Mouse (Mus musculus) layer of hippocampus, postnatal 14 days (tissue): ENCODE results near the gene Pdzrn3. TPM values are rescaled to one million over a fixed set of nuclear protein-coding genes. Genes with fewer than 3 reads are reported as not detected.
A peak's percentile ranks its signal among the peaks of the same experiment; 100 is the strongest.

Source experiments
- DNase-seq, 2 experiments: peaks; one replicate each; pipeline ENCODE4 v3.0.0; 2021 to 2022; ENCODE audit warnings: low spot score in 2 of 2, mixed read lengths in 1 of 2
- long read RNA-seq, 2 experiments: library from polyadenylated mRNA; stranded (forward); transcript quantifications; one replicate each; pipeline ENCODE4 v2.0.0; 2021
- total RNA-seq, 2 experiments: library from RNA; stranded (reverse); gene quantifications; 2 replicates each; pipeline ENCODE4 v1.2.3; 2021

The Pdzrn3 gene
- 10 to 100 TPM; 10.5 to 10.7 TPM for total RNA-seq
- long read RNA-seq, experiment 1, partial matches to known transcripts, result 0 of 5 reads
- long read RNA-seq, experiment 1, other reads (novel, unspliced or antisense), result 5 of 5 reads
- long read RNA-seq, experiment 2, full-length matches to known transcripts, result 2 of 7 reads
- long read RNA-seq, experiment 2, partial matches to known transcripts, result 0 of 7 reads
- long read RNA-seq, experiment 2, other reads (novel, unspliced or antisense), result 5 of 7 reads

DNA sequence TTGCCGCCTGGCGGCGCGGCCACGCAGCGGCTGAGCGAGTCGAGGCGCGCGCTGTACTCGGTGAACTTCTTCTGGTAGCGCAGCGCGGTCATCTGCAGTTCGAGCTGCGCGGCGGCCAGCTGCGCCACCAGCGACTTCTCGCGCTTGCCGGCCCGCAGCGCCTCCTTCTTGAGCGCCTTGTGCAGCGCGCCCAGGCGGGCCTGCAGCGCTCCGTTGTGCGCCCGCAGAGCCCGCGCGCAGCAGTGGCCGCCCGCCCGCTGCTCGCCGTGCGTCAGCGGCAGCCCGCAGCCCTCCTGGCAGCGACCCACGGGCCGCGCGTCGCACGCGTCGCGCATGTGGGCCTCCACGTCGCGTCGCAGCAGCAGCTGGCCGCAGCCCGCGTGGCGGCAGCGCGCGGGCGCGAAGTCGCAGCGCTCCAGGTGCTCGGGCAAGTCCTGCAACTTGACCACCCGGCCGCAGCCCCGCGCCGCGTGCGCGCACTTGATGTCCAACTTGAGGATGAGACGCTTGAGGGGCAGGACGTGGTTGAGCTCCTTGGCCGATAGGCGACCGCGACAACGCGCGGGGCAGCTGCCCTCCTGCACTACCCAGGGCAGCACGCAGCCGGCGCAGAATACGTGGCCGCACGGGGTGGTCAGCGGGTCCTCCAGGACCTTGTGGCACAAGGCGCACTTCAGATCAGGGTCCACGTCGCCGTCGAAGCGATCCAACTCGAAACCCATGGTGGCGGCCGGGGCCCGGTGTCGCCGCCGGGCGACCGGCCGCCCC lies at the start of gene Pdzrn3:
TSS of gene Pdzrn3 (minus strand) at position 731 of the 768 bp plus-strand sequence.
- peak in 1 of 2 experiments; percentile 28 for DNase-seq

DNA sequence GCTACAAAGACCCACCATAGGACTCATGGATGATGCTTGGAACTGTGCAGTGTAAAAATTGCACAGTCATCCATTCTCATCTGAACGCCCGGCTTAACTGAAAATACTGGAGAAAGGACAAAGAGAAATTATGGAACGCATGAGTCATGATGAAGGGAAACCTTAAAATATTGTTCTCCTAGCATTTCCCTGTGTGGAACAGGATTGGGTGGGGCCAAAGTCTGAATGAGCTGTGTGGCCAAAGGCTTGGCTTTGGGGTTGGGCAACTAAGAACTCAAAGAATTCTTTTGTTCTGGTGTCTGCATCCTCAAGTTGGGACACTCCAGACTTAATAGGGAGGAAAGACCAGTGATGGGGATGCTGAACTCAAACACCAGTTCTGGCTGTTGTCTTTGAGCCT lies 49.6 kb upstream of the Pdzrn3 start:
- no peak for DNase-seq

DNA sequence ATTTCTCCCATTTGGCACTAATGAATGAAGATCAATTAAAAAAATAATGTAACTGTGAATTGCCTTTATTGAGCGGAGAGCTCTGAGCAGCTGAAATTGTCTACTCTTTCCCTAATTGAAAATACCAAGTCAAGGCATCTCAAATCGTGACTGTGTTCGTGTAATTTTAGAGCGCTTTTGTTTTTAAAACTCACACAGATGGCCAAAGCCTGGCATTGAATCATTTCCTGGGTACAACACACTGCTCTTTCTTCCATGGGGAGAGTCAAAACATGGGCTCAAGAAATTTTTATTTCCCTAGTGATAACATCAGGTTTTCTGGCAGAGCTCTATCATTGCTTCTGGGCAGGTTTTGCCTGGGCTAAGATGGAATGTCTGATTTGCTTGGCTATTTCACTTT lies 48.6 kb upstream of the Pdzrn3 start:
- DNase-seq, result peak in 1 of 2 experiments; percentile 42

DNA sequence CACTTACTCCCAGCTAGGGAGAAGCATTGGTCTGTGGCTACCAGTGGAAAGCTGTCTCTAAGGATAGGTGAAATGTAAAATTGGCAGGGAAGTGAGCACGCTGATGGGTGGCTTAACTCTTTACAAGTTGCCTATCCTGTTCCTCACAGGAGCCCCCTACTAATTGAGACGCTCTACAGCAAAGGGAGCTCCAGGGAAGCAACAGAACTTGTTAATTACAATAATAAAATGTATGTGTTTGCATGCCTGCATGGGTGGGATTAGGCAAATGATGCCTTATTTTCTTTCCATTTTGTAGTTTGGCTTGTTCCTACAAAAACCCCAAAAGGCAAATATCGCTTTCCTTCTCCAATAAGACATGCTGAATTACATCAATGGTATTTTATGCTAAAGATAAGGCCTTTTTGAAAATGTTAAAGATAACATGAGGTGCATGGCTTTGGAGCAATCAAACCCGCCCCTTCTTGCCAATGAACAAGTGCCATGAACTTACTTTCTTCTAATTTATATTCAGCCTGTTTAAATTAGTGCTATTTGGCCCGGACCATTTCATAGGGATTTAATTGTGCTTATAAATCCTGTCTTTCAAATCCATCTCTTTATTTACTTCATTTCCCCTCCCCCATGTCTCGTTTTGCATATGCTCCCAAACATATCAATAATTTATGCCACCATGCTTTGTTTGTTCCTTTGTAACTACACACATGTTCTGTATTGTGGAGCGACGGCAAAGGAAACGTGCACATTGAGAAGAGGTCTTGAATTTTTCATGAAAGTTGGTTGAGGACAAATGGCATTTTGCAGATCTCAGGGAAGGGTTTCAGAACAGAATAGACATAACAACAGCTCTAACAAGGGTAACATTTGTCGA lies 44.6 kb upstream of the Pdzrn3 start:
- no peak for DNase-seq

DNA sequence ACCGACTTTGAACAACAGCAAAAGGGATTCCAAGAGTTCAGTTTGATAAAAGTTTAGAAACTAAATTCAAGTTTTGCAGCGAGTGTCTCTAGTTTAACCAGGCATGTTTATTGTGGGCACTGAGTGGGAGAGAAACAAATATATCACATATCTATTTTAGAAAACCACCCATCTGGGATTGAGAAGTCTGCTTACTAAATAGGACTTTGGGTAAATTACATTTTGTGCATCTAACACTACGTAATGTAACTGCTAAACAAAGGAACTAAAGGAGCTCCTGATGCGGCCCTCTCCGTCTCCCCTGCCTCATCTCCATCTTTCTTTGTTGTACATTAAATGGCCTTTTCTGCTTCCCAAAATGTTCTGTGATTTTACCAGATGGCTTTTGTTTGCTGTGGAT lies 40.5 kb upstream of the Pdzrn3 start:
- DNase-seq, result no peak

DNA sequence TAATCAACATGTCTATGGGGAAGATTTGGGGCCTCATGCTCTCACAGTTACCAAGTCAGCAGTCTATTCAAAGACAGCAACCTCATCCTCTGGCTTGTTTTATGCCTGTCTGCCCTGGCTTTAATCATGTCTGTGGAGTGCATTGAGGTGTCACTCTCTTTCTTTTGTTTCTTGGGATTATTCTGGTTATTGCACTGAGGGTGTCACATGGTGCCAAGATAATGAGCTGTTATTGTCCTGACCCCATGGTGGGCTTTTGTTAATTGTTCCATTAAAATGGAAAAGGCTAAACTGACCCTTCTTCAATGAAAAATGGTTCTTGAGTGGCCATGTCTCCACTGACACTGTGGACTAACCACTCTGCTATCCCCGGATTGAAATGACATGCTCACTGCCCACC lies 34.0 kb upstream of the Pdzrn3 start:
- DNase-seq, result no peak

DNA sequence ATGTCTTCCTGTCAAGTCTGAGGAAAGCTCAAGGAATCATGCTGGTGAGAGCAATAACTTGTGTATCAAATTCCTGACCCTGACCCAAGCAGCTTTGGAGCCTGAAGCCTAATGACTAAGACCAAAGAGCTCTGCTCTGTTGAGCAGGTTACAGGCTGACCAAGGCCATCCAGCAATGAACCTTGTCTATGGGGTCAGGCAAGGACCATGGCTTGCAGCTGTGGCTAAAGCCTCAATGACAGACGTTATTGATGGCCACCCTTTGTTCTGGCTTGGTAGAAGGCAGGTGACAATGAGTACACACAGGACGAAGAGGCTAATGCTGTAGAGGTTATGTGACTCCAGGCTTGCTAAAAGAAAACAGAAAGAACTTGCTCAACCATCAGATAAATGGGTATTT lies 33.4 kb upstream of the Pdzrn3 start:
- no peak for DNase-seq

DNA sequence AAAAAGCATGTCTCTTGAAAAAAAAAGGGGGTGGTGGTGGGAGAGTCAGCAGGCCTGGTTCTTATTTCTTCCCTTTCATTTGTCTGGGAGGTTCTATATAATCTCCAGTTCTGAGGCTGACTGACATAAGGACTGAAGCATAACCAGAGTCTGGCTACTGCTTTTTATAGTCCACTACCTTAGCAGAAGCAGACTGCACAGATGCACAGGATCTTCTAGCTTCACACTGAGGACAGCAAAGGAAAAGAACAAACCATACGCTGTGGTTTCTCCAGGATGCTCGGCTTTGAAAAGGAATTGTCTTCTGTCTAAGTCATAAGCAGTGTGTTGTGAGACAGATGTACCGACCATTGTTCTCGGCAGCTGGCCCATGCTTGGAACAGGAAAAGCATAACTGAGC lies 19.0 kb upstream of the Pdzrn3 start:
- peak in 1 of 2 experiments; percentile 11 for DNase-seq

DNA sequence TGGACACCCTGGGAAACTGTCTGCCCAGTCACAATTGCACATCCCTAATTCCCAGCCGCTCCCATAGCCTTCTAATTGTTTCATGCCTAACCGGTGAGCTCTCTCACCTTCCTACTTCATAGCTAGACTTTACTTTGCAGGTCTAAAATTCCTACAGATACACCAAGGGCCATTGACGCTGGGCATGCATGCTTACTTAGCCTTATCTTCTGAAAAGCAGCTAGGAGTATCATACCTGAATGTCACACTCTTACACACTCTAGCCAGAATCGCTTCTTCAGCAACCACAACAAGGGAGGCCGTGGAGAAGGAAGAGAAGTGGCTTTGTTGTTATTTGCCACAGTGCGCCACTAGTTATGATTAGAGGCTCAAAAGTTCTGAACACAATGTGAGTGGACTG lies 18.2 kb upstream of the Pdzrn3 start:
- DNase-seq, result no peak

DNA sequence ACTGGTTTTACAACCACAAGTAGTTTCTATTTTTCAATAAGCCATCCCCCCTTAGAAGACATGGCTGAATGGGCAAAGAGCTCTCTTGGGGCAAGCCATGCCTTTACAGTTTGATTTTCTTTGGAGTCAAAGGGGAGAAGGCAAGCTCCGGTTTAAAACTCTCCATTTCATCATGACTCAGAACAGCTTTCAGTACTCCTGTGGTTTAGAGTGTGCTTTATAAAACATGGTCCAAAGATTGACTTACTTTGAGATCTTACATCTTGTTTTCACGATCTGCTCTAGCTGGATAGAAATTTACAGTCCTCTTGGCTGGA lies 15.1 kb upstream of the Pdzrn3 start:
- no peak for DNase-seq

DNA sequence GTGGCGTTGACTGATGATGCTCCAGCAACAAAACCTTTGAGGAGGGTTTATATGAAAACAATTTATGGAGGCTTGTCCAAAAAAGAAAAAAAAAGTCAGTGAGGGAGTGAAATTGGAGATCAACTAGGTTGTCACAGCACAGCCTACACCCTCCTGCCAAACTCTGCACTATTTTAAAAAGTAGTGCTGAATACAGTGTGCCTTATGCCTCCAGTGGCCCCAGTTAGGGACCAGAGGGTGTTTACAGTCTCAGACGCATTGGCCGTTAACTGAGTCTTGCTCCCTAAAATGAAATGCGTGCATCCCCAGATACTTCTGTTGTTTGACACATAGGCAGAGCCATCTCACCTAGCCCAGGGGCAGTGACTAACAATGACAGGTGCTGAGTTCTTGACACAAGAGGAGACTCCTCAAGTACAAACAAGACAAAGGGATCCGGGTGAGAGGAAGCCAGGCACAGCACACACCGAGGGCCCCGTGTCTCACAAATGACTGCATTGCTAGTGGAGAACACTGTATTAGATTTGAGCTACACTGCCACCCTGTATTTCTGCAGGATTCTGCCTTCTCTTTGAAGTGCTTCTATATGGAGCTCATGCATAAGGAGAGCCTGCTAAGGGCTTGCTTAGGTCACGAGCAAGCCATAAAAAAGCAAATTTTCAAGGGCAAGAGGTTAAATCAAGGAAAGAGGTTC lies 14.6 kb upstream of the Pdzrn3 start:
- DNase-seq, result no peak

DNA sequence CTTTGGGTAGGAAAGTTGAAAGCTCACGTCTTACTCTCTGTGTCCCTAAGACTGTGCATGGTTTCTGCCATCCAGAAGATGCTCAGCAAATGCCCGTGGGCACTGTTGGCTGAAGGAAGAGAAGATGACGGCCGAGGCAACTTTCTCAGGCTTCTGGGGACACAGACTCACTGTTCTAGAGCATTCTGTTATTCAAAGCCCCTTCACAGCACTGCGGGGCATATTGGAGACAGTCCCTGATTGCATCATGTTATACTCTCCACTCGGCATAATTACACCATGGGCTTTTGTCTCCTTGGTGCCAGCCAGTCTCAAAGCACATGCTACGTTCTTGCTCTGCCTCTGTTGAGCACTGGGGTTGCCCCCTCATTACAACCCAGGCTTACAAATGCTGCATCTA lies 7.8 kb upstream of the Pdzrn3 start:
- peak in 1 of 2 experiments; percentile 29 for DNase-seq

DNA sequence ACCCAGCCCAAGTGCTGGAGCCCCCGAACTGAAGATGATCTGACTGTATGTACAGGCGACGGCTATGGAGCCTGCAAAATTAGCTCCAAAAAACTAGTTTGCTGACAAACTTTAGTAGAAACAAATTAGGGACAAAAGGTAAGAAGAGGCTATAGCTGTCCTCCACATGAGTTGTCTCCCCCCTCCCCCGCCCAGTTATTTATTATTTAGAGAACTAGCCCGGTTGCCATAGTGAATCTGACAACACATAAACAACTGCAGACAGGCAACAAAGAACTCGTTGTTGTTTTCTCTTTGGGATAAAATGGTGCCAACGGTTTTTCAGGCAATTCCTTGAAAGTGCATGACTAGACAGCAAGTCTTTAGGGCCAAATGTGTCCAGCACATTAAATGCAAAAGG lies 7.3 kb upstream of the Pdzrn3 start:
- no peak for DNase-seq

DNA sequence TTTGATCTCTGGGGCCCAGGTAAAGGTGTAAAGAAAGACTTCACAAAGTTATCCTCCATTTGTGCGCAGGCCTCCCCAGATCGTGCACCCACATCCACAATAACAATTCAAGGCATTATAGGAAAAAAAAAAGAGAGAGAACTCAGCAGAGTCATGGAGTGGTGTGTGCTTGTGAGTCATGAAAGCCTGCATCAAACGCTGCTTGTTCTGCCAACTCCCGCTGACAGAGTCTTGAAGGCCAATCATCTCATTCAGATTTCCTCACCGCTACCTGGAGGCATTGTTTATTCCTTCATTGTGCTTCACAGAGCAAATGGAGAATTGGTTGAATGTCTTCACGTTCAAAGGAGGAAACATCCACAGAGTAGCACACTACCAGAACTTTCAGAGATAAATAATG lies 6.8 kb upstream of the Pdzrn3 start:
- no peak for DNase-seq

DNA sequence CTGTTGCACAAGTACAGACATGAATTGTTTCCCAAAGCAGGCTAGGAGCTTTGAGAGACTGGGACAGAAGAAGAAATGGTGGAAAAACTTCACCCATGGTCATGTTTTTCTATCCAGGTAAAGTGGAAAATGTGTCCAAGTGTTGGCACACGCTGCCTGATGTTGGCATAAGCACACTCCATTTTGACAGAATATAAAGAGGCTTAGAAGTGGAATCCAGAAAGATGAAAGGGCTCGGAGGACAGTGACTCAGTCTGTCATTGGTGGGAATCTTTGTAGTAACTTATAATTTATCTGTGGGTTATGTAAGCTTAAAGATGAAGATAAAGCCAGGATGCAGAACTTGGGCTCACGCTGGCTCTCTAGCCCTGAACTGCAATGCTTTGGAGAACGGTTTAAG lies 5.2 kb upstream of the Pdzrn3 start:
- DNase-seq, result no peak

DNA sequence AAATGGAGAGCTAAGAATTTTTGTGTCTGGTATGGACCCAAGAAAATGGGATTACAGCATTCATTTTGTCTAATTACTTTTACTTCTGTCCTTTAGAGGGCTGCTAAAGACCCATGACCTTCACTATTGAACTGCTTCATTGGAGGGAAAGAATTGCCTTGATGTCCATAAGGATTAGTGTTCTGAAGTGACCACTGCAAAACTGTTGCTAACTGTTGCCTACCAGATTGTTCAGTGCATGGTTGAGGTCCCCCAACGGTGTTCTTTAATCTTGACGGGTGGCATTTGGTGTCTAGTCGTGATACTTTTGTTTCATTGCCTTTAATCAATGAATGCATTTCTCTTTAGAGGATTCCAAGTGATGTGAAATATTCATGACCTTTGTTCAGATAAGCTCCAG lies 1.8 kb upstream of the Pdzrn3 start:
- no peak for DNase-seq

DNA sequence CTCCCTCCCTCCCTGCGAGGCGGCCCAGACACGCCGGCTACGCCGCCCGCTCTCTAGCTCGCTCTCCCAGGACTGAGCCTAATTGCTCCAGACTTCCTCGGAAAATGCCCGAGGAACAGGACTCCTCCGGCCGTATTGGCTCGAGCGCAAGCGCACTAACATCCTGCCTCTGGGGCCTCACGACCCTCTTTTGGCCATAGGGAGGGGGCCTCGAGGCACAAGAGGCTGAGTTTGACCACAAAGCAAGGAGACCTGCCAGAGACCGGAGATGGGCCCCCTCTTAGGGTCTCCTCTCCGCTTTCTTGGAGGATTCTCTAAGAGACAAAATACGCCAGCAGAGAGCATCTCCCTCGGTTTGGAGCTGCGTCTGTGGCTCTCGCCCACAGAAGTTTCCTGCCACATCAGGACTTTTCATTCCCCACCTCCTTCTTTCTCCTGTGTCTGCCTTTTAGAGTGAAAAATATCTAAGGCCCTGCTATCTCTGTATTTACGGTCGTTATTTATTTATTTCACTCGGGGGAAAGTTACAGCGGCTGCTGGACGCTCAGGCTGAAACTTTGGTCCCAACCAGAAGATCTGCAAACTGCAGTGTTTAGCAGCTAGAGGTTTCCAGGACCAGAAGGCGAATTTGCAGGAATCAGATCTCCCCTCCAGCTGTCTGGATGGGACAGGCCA lies 375 bp upstream of the Pdzrn3 start:
- peak; percentile 31 to 49 for DNase-seq

DNA sequence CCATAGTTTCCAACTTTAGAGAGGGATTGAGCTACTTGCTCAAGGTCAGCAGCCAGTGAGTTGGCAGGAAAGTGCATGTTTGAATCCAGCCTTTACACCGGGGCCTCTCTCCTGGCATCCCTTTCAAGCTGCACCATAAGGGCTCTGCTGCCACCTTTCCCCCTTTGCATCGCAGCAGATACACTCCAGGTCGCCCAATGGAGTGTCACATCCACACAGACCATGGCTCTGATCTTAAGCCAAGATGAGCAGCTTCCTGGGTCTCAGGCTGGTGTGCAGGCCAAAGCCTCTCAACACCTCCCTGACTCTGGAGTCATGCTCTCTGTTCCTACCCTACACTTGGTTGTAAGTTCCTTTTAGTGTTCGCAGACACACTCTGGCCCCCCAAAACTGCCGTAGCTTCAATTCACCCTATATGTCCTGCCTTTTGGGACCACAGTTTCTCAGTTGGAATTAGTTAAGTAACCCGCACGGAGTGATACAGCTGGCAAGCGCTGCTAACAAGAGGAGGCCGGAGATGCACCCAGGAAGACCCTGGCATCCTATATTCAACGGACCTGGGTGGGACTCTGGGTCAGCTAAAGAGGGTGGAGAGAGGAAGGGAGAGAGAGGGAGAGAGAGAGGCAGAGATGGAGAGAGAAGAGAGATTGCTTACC lies 1.1 kb downstream of the Pdzrn3 start:
- no peak for DNase-seq

DNA sequence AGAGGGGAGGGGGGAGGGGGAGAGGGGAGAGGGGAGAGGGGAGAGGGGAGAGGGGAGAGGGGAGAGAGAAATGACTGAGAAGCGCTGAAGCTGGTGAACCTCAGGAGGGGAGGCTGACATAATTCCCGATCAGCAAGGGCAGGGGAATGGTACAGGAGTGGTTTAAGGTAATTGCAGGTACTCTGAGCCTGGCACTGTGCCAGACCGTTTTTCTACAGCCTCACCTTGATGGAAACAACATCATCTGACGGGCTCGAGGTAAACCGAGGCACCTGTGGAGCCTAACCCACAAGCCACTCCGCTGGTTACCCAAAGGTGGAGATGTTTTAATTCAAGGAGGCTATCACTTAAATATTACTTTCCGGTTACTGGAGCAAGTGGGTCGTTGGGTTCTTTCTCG lies 1.6 kb downstream of the Pdzrn3 start:
- no peak for DNase-seq

DNA sequence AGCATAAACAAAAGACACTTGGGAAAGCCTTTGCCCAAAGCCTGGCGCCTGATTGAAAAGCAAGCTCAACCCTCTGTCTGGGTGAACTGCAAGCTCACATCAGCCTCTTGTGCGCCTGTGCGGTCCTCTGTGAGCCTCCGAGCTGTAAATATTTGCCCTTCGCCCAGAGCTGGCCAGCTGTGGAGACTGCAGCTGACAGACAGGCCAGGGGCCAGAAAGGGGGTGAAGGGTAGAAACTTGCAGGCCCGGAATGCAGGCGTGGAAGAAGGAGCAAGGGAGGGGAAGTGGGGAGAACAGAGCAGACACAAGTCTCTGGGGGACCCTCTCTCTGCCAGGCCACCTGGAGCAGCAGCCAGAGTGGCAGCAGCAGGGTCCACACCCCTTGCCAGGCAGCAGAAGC lies 3.0 kb downstream of the Pdzrn3 start:
- DNase-seq, result peak in 1 of 2 experiments; percentile 21
